Mouse (Mus musculus): Measurements from ENCODE around the gene Mast3. TPM values are rescaled to one million over a fixed set of nuclear protein-coding genes. Genes with fewer than 3 reads are reported as not detected.
A peak's percentile ranks its signal among the peaks of the same experiment; 100 is the strongest.

The Mast3 gene
- polyA plus RNA-seq, 1 experiment from 2014 or later, result 5.7 TPM

DNA sequence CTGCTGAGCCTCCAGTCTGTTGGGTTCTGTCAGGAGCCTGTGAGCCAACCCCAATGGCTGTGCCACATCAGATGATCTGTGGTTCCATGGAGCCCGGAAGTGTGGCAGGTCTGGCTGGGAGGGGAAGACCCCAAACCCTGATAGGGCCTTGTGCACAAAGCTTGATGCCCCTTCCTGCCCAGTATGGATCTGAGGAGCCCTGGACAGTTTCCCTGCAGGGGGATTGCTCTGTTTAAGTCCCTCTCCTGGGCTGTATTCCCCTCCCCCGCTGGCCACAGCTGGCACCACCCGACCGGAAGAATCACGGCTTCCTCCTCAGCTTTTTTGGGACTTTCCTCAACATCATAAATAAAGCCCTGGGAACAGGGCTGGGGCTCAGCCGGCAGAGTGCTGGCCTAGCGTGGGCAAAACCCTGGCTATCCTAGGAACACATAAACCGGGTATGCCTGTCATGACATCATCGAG, 28.2 kb upstream of the Mast3 start:
- Histone ChIP-seq H3K36me3 (ENCODE audit: control insufficient read depth, insufficient read depth, low read length) (no peaks in the 10 kb centered on the region; the same call in 1 of the 2 replicates), H3K27ac (replicated peaks) (peak overlapping the region; percentile 24; the same call in 1 of the 2 replicates), H3K4me2 (replicated peaks; ENCODE audit: low read depth) (no peak overlapping the region), H3K27me3 (ENCODE audit: control insufficient read depth, insufficient read depth, low read length) (no peaks in the 10 kb centered on the region), H3K9me3 (ENCODE audit: control insufficient read depth, low read length) (no peaks in the 10 kb centered on the region), H3K9ac (ENCODE audit: low read length) (no peak overlapping the region), H3K4me3 (ENCODE audit: low read depth, low read length) (no peak overlapping the region), H3K4me1 (replicated peaks; ENCODE audit: control insufficient read depth, insufficient read depth) (no peaks in the 10 kb centered on the region)
- TF ChIP-seq EP300 (optimal IDR thresholded peaks at IDR 0.05) (no peak), CTCF (IDR thresholded peaks at IDR 0.05; ENCODE audit: low read depth) (no peak)
- ATAC-seq (ENCODE audit: low FRiP score, low TSS enrichment), result 0 out of 2 replicates have a peak, but pooled peaks have one; percentile 18
- WGBS, result 49% methylated on average over 9 of the region's 9 CpGs
- DNase-seq (ENCODE audit: low spot score), result no peak

DNA sequence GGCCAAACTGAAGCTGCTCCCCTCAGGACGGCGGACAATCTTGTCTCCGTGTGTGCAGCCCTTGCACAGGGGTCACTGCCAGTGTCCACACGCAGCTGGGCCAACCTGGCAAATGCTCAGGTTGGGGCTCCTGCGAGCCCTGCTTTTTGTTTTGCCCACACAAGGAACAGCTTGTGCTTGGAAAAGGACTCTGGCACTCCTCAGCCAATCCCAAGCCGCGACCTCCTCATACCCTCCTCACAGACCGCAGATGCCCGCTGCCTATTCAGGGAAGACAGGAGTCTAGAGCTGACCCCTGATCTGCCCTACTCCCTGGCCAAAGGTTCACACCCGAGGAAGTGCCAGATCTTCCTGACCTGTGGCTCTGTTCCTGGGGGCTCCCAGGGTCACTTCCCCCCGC, 27.5 kb upstream of the Mast3 start:
- H3K4me3 ChIP-seq (ENCODE audit: low read depth, low read length), result no peak overlapping the region

DNA sequence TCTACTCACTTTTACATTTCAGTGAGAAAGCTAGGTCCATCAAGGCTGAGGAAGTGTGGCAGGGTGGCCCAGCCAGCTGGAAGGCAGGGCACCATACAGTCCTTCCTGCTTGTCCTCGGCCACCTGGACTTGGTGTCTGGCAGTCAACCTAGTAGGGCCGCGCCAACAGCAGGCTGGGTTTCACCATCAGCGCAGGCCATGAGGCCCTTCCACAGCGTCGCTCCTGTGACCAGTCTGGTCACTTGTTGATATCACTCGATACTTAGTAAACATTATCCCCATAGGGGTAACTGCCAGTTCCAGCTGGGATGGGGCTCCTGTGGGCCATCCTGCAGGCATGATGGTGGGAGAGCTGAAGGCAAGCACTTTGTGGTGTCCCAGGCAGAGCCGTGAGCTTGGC, 26.7 kb upstream of the Mast3 start:
- TF ChIP-seq CTCF (IDR thresholded peaks at IDR 0.05; ENCODE audit: low read depth) (no peak), EP300 (optimal IDR thresholded peaks at IDR 0.05) (no peak)
- WGBS, result 83% methylated on average over 8 of the region's 8 CpGs
- H3K9me3 ChIP-seq (ENCODE audit: control insufficient read depth, low read length), result no peaks in the 10 kb centered on the region
- no peak for ATAC-seq (ENCODE audit: low FRiP score, low TSS enrichment)
- no peak for DNase-seq (ENCODE audit: low spot score)
- no peaks in the 10 kb centered on the region; the same call in 1 of the 2 replicates for H3K36me3 ChIP-seq (ENCODE audit: control insufficient read depth, insufficient read depth, low read length)
- no peaks in the 10 kb centered on the region for H3K4me1 ChIP-seq (replicated peaks; ENCODE audit: control insufficient read depth, insufficient read depth)
- H3K4me2 ChIP-seq (replicated peaks; ENCODE audit: low read depth), result no peak overlapping the region
- H3K9ac ChIP-seq (ENCODE audit: low read length), result no peak overlapping the region
- H3K27ac ChIP-seq (replicated peaks), result no peak overlapping the region
- H3K27me3 ChIP-seq (ENCODE audit: control insufficient read depth, insufficient read depth, low read length), result no peaks in the 10 kb centered on the region
- no peak overlapping the region for H3K4me3 ChIP-seq (ENCODE audit: low read depth, low read length)

More for the DNA sequence above, 27.5 kb upstream of the Mast3 start:
- H3K9ac ChIP-seq (ENCODE audit: low read length), result no peak overlapping the region
- H3K4me1 ChIP-seq (replicated peaks; ENCODE audit: control insufficient read depth, insufficient read depth), result no peaks in the 10 kb centered on the region
- H3K27ac ChIP-seq (replicated peaks), result no peak overlapping the region
- ATAC-seq (ENCODE audit: low FRiP score, low TSS enrichment) (no peak), DNase-seq (ENCODE audit: low spot score) (no peak)
- WGBS, result 69% methylated on average over 11 of the region's 11 CpGs
- TF ChIP-seq EP300 (optimal IDR thresholded peaks at IDR 0.05), result no peak
- no peak for TF ChIP-seq CTCF (IDR thresholded peaks at IDR 0.05; ENCODE audit: low read depth)
- no peaks in the 10 kb centered on the region for H3K9me3 ChIP-seq (ENCODE audit: control insufficient read depth, low read length)
- H3K36me3 ChIP-seq (ENCODE audit: control insufficient read depth, insufficient read depth, low read length), result no peaks in the 10 kb centered on the region; the same call in 1 of the 2 replicates
- H3K27me3 ChIP-seq (ENCODE audit: control insufficient read depth, insufficient read depth, low read length), result no peaks in the 10 kb centered on the region
- no peak overlapping the region for H3K4me2 ChIP-seq (replicated peaks; ENCODE audit: low read depth)

DNA sequence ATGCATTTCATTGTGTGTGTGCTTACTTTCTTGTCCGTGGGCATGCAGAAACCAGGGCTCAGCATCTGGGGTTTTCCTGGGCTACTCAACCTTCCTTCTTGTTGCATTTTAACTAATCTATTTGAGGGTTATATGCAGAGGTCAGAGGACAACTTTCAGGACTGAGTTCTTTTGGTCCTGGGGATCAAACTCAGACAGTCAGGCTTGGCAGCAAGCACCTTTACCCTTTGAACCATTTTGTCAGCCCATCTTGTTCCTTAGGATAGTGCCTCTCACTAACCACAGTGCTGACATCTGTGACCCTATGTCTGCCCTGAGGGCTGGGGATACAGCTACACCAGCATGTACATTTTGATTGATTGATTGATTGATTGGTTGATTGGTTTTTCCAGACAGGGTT, 22.9 kb upstream of the Mast3 start:
- no peak for ATAC-seq (ENCODE audit: low FRiP score, low TSS enrichment)
- H3K9ac ChIP-seq (ENCODE audit: low read length), result no peak overlapping the region
- 78% methylated on average over 1 of the region's 1 CpGs for WGBS
- TF ChIP-seq CTCF (IDR thresholded peaks at IDR 0.05; ENCODE audit: low read depth) (no peak), EP300 (optimal IDR thresholded peaks at IDR 0.05) (no peak)
- H3K9me3 ChIP-seq (ENCODE audit: control insufficient read depth, low read length), result no peaks in the 10 kb centered on the region
- H3K4me3 ChIP-seq (ENCODE audit: low read depth, low read length), result no peak overlapping the region
- no peaks in the 10 kb centered on the region for H3K4me1 ChIP-seq (replicated peaks; ENCODE audit: control insufficient read depth, insufficient read depth)
- no peak for DNase-seq (ENCODE audit: low spot score)
- H3K4me2 ChIP-seq (replicated peaks; ENCODE audit: low read depth), result no peak overlapping the region
- no peaks in the 10 kb centered on the region for H3K27me3 ChIP-seq (ENCODE audit: control insufficient read depth, insufficient read depth, low read length)
- no peaks in the 10 kb centered on the region for H3K36me3 ChIP-seq (ENCODE audit: control insufficient read depth, insufficient read depth, low read length)
- no peak overlapping the region for H3K27ac ChIP-seq (replicated peaks)

DNA sequence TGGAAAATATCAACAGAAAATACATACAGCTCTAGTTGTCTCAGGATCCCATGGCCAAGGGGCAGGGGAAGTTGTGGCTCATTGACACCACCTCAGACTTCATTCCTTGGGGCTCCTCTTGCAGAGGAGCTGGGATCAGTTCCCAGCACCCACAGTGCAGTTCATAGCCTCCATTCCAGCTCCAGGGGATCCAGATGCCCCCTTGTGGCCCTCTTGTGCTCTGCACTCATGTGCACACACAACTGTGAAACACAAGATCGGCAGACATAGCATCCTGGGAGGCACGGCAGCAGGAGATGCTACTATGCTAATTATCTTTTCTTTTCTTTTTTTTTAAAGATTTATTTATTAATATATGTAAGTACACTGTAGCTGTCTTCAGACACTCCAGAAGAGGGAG, 22.2 kb upstream of the Mast3 start:
- TF ChIP-seq CTCF (IDR thresholded peaks at IDR 0.05; ENCODE audit: low read depth) (peak; percentile 35), EP300 (optimal IDR thresholded peaks at IDR 0.05) (no peak)
- DNase-seq (ENCODE audit: low spot score) (no peak), ATAC-seq (ENCODE audit: low FRiP score, low TSS enrichment) (no peak)
- no peaks in the 10 kb centered on the region for H3K9me3 ChIP-seq (ENCODE audit: control insufficient read depth, low read length)
- no peaks in the 10 kb centered on the region for H3K36me3 ChIP-seq (ENCODE audit: control insufficient read depth, insufficient read depth, low read length)
- H3K4me2 ChIP-seq (replicated peaks; ENCODE audit: low read depth), result no peak overlapping the region
- no peak overlapping the region for H3K4me3 ChIP-seq (ENCODE audit: low read depth, low read length)
- 94% methylated on average over 2 of the region's 2 CpGs for WGBS
- no peak overlapping the region for H3K9ac ChIP-seq (ENCODE audit: low read length)
- H3K27me3 ChIP-seq (ENCODE audit: control insufficient read depth, insufficient read depth, low read length), result no peaks in the 10 kb centered on the region
- H3K27ac ChIP-seq (replicated peaks), result no peak overlapping the region
- H3K4me1 ChIP-seq (replicated peaks; ENCODE audit: control insufficient read depth, insufficient read depth), result no peaks in the 10 kb centered on the region

DNA sequence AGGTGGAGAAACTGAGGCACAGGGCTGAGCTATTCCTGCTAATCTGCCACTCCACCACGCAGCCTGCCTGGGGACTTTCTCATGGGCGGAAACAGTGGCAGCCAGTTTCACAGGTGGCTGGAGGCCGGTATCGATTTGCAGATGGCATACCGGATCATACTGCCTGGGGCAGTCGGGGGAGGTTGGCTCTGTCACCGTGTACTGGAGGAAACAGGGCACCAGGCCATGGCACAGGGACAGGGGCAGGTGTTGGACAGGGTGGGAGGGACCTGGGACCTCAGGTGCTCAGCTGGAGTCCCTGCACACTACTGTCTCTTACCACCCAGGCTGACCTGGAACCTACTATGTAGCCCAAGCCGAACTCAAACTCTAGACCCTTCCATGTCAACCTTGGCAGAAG, 21.0 kb upstream of the Mast3 start:
- no peaks in the 10 kb centered on the region for H3K9me3 ChIP-seq (ENCODE audit: control insufficient read depth, low read length)
- H3K27me3 ChIP-seq (ENCODE audit: control insufficient read depth, insufficient read depth, low read length), result no peaks in the 10 kb centered on the region
- DNase-seq (ENCODE audit: low spot score) (no peak), ATAC-seq (ENCODE audit: low FRiP score, low TSS enrichment) (no peak)
- H3K36me3 ChIP-seq (ENCODE audit: control insufficient read depth, insufficient read depth, low read length), result no peaks in the 10 kb centered on the region
- no peak overlapping the region for H3K27ac ChIP-seq (replicated peaks)
- no peak overlapping the region for H3K4me3 ChIP-seq (ENCODE audit: low read depth, low read length)
- no peak for TF ChIP-seq EP300 (optimal IDR thresholded peaks at IDR 0.05)
- TF ChIP-seq CTCF (IDR thresholded peaks at IDR 0.05; ENCODE audit: low read depth), result no peak
- 83% methylated on average over 8 of the region's 8 CpGs for WGBS
- no peak overlapping the region for H3K9ac ChIP-seq (ENCODE audit: low read length)
- H3K4me1 ChIP-seq (replicated peaks; ENCODE audit: control insufficient read depth, insufficient read depth), result no peaks in the 10 kb centered on the region
- no peak overlapping the region for H3K4me2 ChIP-seq (replicated peaks; ENCODE audit: low read depth)
